8 mouse cellular contexts compared by ENCODE assay signal in genomic region chr17:26592510-26592909, GRCm38 (mm10). TPM values are rescaled to one million over a fixed set of nuclear protein-coding genes. Genes with fewer than 3 reads are reported as not detected.
DNase-seq lines count a peak whose midpoint lies in the region; ATAC-seq lines count a peak whose summit lies in the region.

No protein-coding gene starts in this region.

- 85% methylated on average over 4 of the region's 4 CpGs for WGBS in lung, embryonic 15.5 days
- 93% methylated on average over 4 of the region's 4 CpGs for WGBS in hindbrain, embryonic 10.5 days

- peaks cover 27% of the 10 kb centered on the region for H3K4me1 ChIP-seq in lung, embryonic 15.5 days
- H3K4me1 ChIP-seq in hindbrain, embryonic 10.5 days (replicated peaks): peaks cover 20% of the 10 kb centered on the region

- peak overlapping the region; percentile 54 for H3K27ac ChIP-seq in lung, embryonic 15.5 days
- H3K27ac ChIP-seq in hindbrain, embryonic 10.5 days: no peak overlapping the region

- H3K9ac ChIP-seq in lung, embryonic 15.5 days: no peak overlapping the region

- H3K9me3 ChIP-seq in lung, embryonic 15.5 days: no peaks in the 10 kb centered on the region
- no peaks in the 10 kb centered on the region for H3K9me3 ChIP-seq in hindbrain, embryonic 10.5 days

- ATAC-seq in lung, embryonic 15.5 days (ENCODE audit: borderline replicate concordance, extremely low read depth, low FRiP score, low TSS enrichment): no peak
- no peak for ATAC-seq in cerebellum, adult (ENCODE audit: insufficient number of reproducible peaks, low FRiP score, low TSS enrichment)

- H3K27me3 ChIP-seq in lung, embryonic 15.5 days: no peaks in the 10 kb centered on the region
- no peaks in the 10 kb centered on the region for H3K27me3 ChIP-seq in hindbrain, embryonic 10.5 days (ENCODE audit: insufficient read depth, poor library complexity, severe bottlenecking)

- H3K36me3 ChIP-seq in lung, embryonic 15.5 days: 0 out of 2 replicates have a peak, but pooled peaks cover 3% of the 10 kb centered on the region
- peaks cover 70% of the 10 kb centered on the region for H3K36me3 ChIP-seq in hindbrain, embryonic 10.5 days

- peak; percentile 74 to 82 for DNase-seq in heart, adult 9 months (ENCODE audit: low spot score in 2 of 2)
- DNase-seq in heart, adult 8-10 months (ENCODE audit: low spot score): no peak
- peak; percentile 91 for DNase-seq in NIH3T3 (ENCODE audit: low read depth)
- peak; percentile 85 for DNase-seq in fibroblast of lung, adult 2 months (ENCODE audit: low read depth)
- no peak for DNase-seq in hindbrain, embryonic 10.5 days (ENCODE audit: low spot score)
- no peak for DNase-seq in right cerebral cortex, postnatal 10 days (ENCODE audit: low spot score in 2 of 2)

- no peak overlapping the region for H3K4me3 ChIP-seq in lung, embryonic 15.5 days
- no peak overlapping the region for H3K4me3 ChIP-seq in hindbrain, embryonic 10.5 days

- no peak overlapping the region for H3K4me2 ChIP-seq in lung, embryonic 15.5 days

RNA-seq across cellular contexts. Expression of gene Dusp1, which starts 30.6 kb away (rescaled TPM):
- total RNA-seq in heart, adult 8-10 months (2022): 10 to 100 TPM; 51.1 to 75.8 (median 59.4) TPM
- polyA plus RNA-seq in lung, embryonic 15.5 days (2015; fragmentation: Nextera tagmentation; extraction: Ambion mirVana): 23.1 and 25.9 TPM in 2 replicates
- 26.8 and 36.8 TPM in 2 replicates for polyA plus RNA-seq in hindbrain, embryonic 10.5 days (2016; fragmentation: Nextera tagmentation; extraction: Ambion mirVana)

RNA-seq across cellular contexts. Expression of gene Ergic1, which starts 31.2 kb away (rescaled TPM):
- total RNA-seq in heart, adult 8-10 months (2022): 10 to 100 TPM; 52.7 to 57.9 (median 55.4) TPM
- polyA plus RNA-seq in lung, embryonic 15.5 days (2015; fragmentation: Nextera tagmentation; extraction: Ambion mirVana): 97.3 and 102 TPM in 2 replicates
- 97.7 and 103 TPM in 2 replicates for polyA plus RNA-seq in hindbrain, embryonic 10.5 days (2016; fragmentation: Nextera tagmentation; extraction: Ambion mirVana)

Comparison
In these comparisons a context has a peak if more than half of its experiments do, and no peak if none do; other contexts are left out.
1. DNase-seq: peak in heart, adult 9 months (2 of 2), NIH3T3 (single experiment) and fibroblast of lung, adult 2 months (single experiment); none in heart, adult 8-10 months (single experiment), hindbrain, embryonic 10.5 days (single experiment) and right cerebral cortex, postnatal 10 days (0 of 2).